Mouse (Mus musculus): ENCODE data around the gene Fbxl2. TPM values are rescaled to one million over a fixed set of nuclear protein-coding genes. Genes with fewer than 3 reads are reported as not detected.

Fbxl2 gene
- total and polyA plus RNA-seq, 3 experiments = 0.54 to 1.1 (median 0.81) TPM

- dilution Hi-C loops (cut with MboI; ENCODE audit: extremely low pct_ligation_motif_present, extremely low pct_unique_long_range_greater_than_20kb, low sequenced_read_pairs) = no loop called here
- Histone ChIP-seq H3K79me2 (replicated peaks; ENCODE audit: control insufficient read depth, extremely low read depth, insufficient read depth, poor library complexity, severe bottlenecking) (peaks cover 51% of the 10 kb centered on the region), H3K4me3 (replicated peaks in 1 of 3; ENCODE audit: low read depth in 2 of 3, low read length in 2 of 3, poor library complexity in 1 of 3) (peak overlapping the region; percentile 86 to 96 (median 92)), H3K9me3 (replicated peaks; ENCODE audit: low read length) (no peaks in the 10 kb centered on the region), H3K36me3 (replicated peaks in 1 of 2; ENCODE audit: control insufficient read depth in 1 of 2, insufficient read depth in 1 of 2, low read length in 1 of 2) (peaks cover 0 to 11% of the 10 kb centered on the region in 2 experiments), H3K27me3 (replicated peaks) (no peaks in the 10 kb centered on the region), H3K4me2 (ENCODE audit: insufficient read depth, low read depth, poor library complexity, severe bottlenecking) (peak overlapping the region; percentile 93), H3K4me1 (ENCODE audit: control insufficient read depth in 1 of 2, insufficient read depth in 2 of 2) (peaks cover 4 to 54% of the 10 kb centered on the region in 2 experiments; a peak in 2 of 4 replicates), H3K9ac (ENCODE audit: insufficient read depth, low read depth) (peak overlapping the region; percentile 90), H3K27ac (ENCODE audit: insufficient read depth, low read depth) (peak overlapping the region; percentile 9; the same call in 1 of the 2 replicates)
- TF ChIP-seq MXI1 (IDR thresholded peaks at IDR 0.05; ENCODE audit: low read depth, low read length) = peak; percentile 34; the same call in 1 of the 2 replicates
- no peak for TF ChIP-seq EP300 (IDR thresholded peaks at IDR 0.05; ENCODE audit: low read length)
- no peak for DNase-seq (ENCODE audit: extremely low read depth)
- in situ Hi-C loops (cut with MboI; ENCODE audit: low pct_ligation_motif_present, low pct_unique_long_range_greater_than_20kb, low sequenced_read_pairs) = no loop called here
Measured at GRCm38 (mm10) chr9:113931375-113932099, 114.5 kb downstream of the Fbxl2 start.

- Histone ChIP-seq H3K4me3 (replicated peaks in 1 of 3; ENCODE audit: low read depth in 2 of 3, low read length in 2 of 3, poor library complexity in 1 of 3) (peak within 1 kb of the TSS; percentile 86 to 96 (median 92)), H3K79me2 (replicated peaks; ENCODE audit: control insufficient read depth, extremely low read depth, insufficient read depth, poor library complexity, severe bottlenecking) (peaks cover 43% of the 10 kb centered on the region), H3K36me3 (replicated peaks in 1 of 2; ENCODE audit: control insufficient read depth in 1 of 2, insufficient read depth in 1 of 2, low read length in 1 of 2) (peaks cover 0 to 7% of the 10 kb centered on the region in 2 experiments), H3K4me1 (ENCODE audit: control insufficient read depth in 1 of 2, insufficient read depth in 2 of 2) (peaks cover 4 to 48% of the 10 kb centered on the region in 2 experiments; a peak in 2 of 4 replicates), H3K4me2 (ENCODE audit: insufficient read depth, low read depth, poor library complexity, severe bottlenecking) (peak within 1 kb of the TSS; percentile 93), H3K9me3 (replicated peaks; ENCODE audit: low read length) (no peaks in the 10 kb centered on the region), H3K9ac (ENCODE audit: insufficient read depth, low read depth) (peak within 1 kb of the TSS; percentile 90), H3K27me3 (replicated peaks) (no peaks in the 10 kb centered on the region), H3K27ac (ENCODE audit: insufficient read depth, low read depth) (peak within 1 kb of the TSS; percentile 87)
- TF ChIP-seq ZMIZ1 (IDR thresholded peaks at IDR 0.05; ENCODE audit: low read depth, low read length) (peak; percentile 32; the same call in 1 of the 2 replicates), MAZ (IDR thresholded peaks at IDR 0.05; ENCODE audit: low read depth, low read length) (peak; percentile 95), TCF12 (IDR thresholded peaks at IDR 0.05; ENCODE audit: low read depth, low read length) (peak; percentile 46; the same call in 1 of the 2 replicates), SIN3A (IDR thresholded peaks at IDR 0.05; ENCODE audit: low read length) (peak; percentile 83), CHD2 (IDR thresholded peaks at IDR 0.05; ENCODE audit: low read length) (peak; percentile 75), MAX (IDR thresholded peaks at IDR 0.05; ENCODE audit: low read length) (peak; percentile 96), IRF4 (IDR thresholded peaks at IDR 0.05; ENCODE audit: low read depth, low read length) (peak; percentile 51; the same call in 1 of the 2 replicates), NELFE (IDR thresholded peaks at IDR 0.05; ENCODE audit: low read depth, low read length) (0 out of 2 replicates have a peak, but pooled peaks have one; percentile 10), BHLHE40 (IDR thresholded peaks at IDR 0.05; ENCODE audit: low read depth, low read length) (no peak), CHD1 (IDR thresholded peaks at IDR 0.05; ENCODE audit: low read depth, low read length) (no peak), MXI1 (IDR thresholded peaks at IDR 0.05; ENCODE audit: low read depth, low read length) (no peak; the same call in 1 of the 2 replicates), MYC (IDR thresholded peaks at IDR 0.05; ENCODE audit: low read depth, low read length) (peak; percentile 80; the same call in 1 of the 2 replicates), TBP (conservative IDR thresholded peaks at IDR 0.05; ENCODE audit: low read depth, low read length) (peak; percentile 76), RCOR1 (conservative IDR thresholded peaks at IDR 0.05; ENCODE audit: low read depth, low read length) (no peak), POLR2A (IDR thresholded peaks at IDR 0.05; ENCODE audit: low read depth, low read length) (peak; percentile 71), NRF1 (IDR thresholded peaks at IDR 0.05; ENCODE audit: low read depth, low read length) (peak; percentile 33), ELF1 (IDR thresholded peaks at IDR 0.05; ENCODE audit: low read depth, low read length) (peak; percentile 80), ETS1 (conservative IDR thresholded peaks at IDR 0.05; ENCODE audit: low read depth, low read length) (peak; percentile 31; the same call in 1 of the 2 replicates), MEF2A (IDR thresholded peaks at IDR 0.05; ENCODE audit: borderline replicate concordance, low read depth, low read length) (peak; percentile 62; the same call in 1 of the 2 replicates), KAT2A (IDR thresholded peaks at IDR 0.05; ENCODE audit: insufficient replicate concordance, low read length) (0 out of 2 replicates have a peak, but pooled peaks have one; percentile 75), HCFC1 (IDR thresholded peaks at IDR 0.05; ENCODE audit: low read depth, low read length) (peak; percentile 86)
- dilution Hi-C loops (cut with MboI; ENCODE audit: extremely low pct_ligation_motif_present, extremely low pct_unique_long_range_greater_than_20kb, low sequenced_read_pairs) (no loop called here), in situ Hi-C loops (cut with MboI; ENCODE audit: low pct_ligation_motif_present, low pct_unique_long_range_greater_than_20kb, low sequenced_read_pairs) (no loop called here)
- peak; percentile 99 for DNase-seq (ENCODE audit: extremely low read depth)
Measured at GRCm38 (mm10) chr9:113930534-113931374, 115.2 kb downstream of the Fbxl2 start, which contains the start of gene Ubp1. Gene Ubp1 (plus strand): TSS chr9:113930934.
